Mouse (Mus musculus): Measurements from ENCODE around the gene Ogfod1.

The Ogfod1 gene

GRCm38 (mm10) chr8:94076461-94077192 is 39.6 kb downstream of the Ogfod1 start:
- DNase-seq (ENCODE audit: low spot score): no peak

DNA sequence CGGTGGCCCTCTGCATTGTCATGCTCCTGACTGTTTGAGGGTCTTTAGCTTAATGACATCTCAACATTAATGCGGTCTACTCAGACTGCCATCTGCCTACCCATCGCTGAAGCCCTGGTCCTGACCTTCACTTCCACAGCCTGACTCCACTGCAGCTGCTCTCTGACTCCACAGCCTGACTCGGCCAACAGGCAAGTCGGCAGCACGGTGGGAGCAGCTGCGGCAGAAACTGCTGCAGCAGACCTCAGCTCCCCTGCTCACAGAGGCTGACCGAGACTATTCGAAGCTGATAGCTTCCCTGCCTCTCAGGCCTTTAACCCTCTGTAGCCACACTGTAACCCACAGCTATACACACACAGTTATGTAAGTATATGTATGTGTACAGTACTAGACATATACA is 51.0 kb downstream of the Ogfod1 start:
- no peak for DNase-seq (ENCODE audit: low spot score)

- DNase-seq (ENCODE audit: low spot score): no peak
Observed at GRCm38 (mm10) chr8:94089715-94090114, 52.7 kb downstream of the Ogfod1 start.

- no peak for DNase-seq (ENCODE audit: low spot score)
Observed at GRCm38 (mm10) chr8:94092848-94093247, 55.9 kb downstream of the Ogfod1 start.

DNA sequence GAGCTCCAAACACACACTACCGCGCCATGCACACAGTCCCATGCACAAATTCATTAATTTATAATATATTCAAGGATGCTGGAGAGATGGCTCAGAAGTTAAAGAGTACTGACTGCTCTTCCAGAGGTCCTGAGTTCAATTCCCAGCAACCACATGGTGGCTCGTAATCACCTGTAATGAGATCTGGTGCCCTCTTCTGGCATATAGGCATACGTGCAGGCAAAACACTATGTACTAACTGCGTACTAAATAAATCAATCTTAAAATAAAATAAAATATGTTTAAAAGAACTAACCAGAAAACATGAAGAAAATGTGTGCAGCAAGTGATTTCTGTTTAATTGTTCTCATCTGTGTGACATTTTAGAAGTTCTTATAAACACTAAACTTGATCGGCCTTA is 57.3 kb downstream of the Ogfod1 start:
- no peak for DNase-seq (ENCODE audit: low spot score)

DNA sequence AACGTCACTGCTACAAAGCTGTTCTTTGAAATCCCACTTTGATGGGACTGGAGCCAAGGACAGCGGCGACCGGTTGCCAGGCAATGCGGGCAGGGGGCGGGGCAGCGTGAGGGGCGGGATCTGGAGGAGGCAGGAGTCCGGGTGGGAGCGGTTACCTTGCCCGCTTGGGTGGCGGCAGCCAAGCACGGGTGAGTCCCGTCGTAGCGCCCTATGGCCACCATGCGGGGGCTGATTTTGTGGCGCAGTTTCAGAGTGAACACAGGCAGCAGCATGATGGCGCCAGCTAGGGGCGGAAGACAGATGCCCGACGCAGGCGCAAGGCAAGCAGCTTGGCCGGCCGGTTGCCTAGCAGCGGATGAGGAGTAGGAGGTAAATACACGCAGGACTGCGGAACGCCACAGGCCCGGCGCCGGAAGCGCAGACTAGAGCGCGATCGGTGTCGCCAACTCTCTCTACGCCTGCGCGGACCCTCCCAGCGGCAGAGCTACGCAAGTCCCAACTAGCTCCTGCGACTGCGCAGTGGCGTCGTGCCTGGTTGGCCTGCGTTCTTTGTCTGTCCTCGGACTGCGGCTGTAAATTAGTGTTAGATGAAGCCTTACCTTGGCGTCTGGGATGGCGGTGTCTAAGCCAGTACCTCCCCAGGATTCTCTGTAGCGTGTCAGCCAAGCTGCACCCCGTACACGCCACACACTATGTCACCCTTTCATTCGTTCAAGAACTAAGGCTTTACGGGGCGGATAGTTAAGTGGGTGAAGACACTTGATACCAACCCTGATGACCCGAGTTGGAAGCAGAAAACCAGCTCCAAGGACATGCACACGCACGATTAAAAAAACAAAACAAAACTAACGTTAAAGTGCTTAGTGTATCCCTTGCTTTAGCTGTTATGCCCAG is 61.3 kb downstream of the Ogfod1 start, which contains the start of gene Bbs2:
Gene Bbs2, minus strand, starts transcription at position 848 of the 894 bp plus-strand sequence.
- DNase-seq (ENCODE audit: low spot score): peak; percentile 100

DNA sequence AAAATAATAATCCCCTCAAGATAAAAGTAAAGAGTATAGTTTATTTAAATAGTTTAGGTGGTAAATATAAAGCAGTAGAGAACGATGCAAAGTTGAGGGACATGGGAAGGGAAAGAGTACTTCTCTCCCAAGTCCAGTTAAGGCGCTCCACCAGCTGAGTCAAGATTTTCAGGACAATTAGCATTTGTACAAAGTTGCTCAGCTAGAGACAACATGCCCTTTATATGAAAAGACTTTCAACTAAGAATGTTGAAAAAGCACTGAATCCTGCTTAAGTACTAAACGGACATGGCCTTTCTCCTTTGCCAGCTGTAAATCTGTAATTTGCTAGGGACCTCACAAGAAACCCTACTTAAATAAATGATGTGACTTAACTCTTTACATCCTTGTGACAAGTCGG is 62.0 kb downstream of the Ogfod1 start:
- peak; percentile 26 for DNase-seq (ENCODE audit: low spot score)

DNA sequence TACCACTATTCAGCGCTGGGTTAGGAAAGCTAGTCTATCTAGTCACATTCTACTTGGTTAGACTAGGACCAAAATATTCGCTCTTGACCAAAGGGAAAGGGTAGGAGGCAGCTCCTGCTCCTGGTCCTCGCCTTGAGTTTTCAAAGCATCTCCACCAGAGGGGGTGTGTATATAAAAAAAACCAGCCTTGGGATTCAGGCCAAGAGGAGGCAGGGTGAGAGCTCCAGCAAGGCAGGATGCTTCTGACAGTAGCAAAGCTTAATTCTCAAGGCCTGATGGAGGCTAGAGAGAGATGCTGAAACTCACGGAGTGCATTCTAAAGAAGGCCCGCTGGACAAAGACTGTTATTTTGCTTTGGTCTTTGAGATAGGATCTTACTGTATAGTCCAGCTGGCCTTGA is 67.1 kb downstream of the Ogfod1 start:
- no peak for DNase-seq (ENCODE audit: low spot score)

DNA sequence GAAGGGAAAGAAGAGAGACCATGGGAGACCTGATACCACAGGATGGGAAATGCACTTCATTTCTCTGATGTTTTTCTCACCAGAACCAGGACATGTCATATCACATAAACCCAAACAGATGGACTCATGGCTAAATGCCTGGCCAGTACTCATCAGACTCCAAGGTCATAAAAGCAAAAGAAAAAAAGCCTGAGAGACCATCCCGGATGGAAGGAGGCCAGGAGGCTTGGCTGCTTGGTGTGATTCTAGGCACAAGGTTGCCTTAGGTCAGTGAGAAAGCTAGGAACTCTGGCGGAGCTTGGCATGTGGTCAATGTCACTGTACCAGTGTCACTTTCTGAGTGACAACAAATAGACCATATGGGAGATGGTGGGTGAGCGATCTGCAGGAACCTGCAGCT is 70.9 kb downstream of the Ogfod1 start:
- no peak for DNase-seq (ENCODE audit: low spot score)

DNA sequence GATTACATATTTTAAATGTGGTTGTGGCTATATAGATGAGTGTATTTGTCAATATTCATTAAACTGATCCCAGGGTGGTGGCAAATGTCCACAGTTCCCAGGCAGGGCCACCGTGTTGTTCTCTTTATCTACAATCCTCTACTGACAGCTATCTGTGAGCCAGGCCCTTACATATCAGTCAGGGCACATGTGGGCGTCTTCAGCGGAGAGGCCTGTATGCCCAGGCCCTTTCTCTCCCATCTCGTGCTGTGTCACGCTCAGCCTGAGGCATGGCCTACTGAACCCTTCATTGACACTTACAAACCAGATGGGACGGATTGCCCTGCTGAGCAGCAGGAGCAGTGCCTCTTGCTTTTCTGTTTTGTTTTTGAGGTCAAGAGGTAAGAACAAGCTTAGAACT is 72.4 kb downstream of the Ogfod1 start:
- DNase-seq (ENCODE audit: low spot score): no peak

GRCm38 (mm10) chr8:94109835-94110234 is 72.8 kb downstream of the Ogfod1 start:
- DNase-seq (ENCODE audit: low spot score): no peak

- no peak for DNase-seq (ENCODE audit: low spot score)
Observed at GRCm38 (mm10) chr8:94110526-94111177, 73.7 kb downstream of the Ogfod1 start.

DNA sequence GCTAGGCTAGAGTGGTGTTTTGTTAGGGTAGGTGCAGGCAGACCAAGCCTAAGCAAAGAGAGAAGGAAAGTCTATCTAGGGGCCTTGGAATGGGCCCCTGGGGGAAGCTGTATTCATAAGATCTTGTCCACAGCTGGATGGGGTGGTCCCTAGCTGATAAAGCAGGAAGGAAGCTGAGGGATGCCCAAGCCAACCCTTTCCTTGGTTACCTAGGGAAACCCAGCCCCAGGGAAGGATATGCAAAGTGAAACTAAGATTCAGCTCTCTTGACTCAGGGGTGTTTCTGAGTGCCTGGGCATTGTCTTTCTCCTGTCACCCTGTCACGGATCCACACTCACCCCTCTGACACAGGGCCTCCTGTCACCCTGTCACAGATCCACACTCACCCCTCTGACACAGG is 76.4 kb downstream of the Ogfod1 start:
- no peak for DNase-seq (ENCODE audit: low spot score)

DNA sequence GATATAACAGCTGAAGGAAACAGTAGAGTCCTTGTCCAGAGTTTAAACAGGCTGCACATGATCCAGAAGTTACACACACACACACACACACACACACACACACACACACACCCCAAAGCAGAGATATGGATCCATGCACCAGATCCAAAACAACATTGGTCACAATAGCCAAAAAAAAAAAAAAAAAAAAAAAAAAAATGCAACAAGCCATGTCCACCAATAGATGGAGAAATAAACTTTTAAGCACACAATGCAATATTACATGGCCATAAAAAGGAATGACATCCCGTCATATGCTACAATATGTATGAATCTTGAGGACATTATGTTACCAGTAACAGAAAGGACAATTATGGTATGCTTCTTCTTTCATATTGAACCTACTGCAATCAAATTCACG is 77.0 kb downstream of the Ogfod1 start:
- no peak for DNase-seq (ENCODE audit: low spot score)
